Mouse (Mus musculus) heart, postnatal 0 days (tissue): ENCODE data around the gene Apoc4.

Experiments used
- CTCF ChIP-seq: IDR thresholded peaks from 2 replicates; pipeline ENCODE4 v1.5.1; 2016; ENCODE audit warnings: antibody characterized with exemption, control low read depth, low read depth
- EP300 ChIP-seq: IDR thresholded peaks from 2 replicates; pipeline ENCODE4 v1.6.1; 2016; ENCODE audit warnings: antibody characterized with exemption, low read depth

GRCm38 (mm10) chr7:19651063-19651786 is 30.1 kb downstream of the Apoc4 start:
- TF ChIP-seq CTCF = no peak
- no peak for TF ChIP-seq EP300
